Comparison of ENCODE assay signal across 7 mouse cellular contexts in the genomic region with DNA sequence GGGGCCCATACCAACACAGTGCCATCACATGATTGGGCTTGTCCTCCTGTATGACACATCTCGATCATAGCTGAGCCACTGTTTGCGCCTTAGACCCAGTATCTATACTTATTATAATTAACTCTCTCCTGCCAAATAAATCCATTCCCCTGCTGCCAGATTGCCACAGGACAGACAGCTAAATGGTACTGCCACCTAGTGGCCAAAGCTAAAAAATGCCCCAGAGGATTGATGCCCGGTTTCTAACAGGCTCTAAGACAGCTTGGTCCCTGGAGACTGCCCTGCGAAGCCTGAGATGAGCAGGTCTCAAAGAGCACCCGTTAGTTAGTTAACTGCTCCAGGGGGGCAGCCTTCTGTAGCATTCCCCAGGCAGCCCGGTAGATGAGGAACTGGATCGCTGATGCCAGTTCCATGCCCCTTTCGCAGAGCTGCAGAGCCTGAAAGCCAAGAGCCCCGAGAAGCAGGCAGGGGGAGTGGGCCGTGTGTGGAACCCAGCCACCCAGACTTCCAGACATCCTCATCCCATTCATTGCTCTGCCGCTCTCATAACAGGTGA. TPM values are rescaled to one million over a fixed set of nuclear protein-coding genes. Genes with fewer than 3 reads are reported as not detected.
DNase-seq lines count a peak whose midpoint lies in the region; ATAC-seq lines count a peak whose summit lies in the region.

No protein-coding gene starts in this region.

- no peak overlapping the region for H3K4me2 ChIP-seq in neural tube, embryonic 15.5 days

- no peak for ATAC-seq in neural tube, embryonic 15.5 days (ENCODE audit: low FRiP score)

- H3K27me3 ChIP-seq in neural tube, embryonic 15.5 days (replicated peaks) = peaks cover 65% of the 10 kb centered on the region

- WGBS in neural tube, embryonic 15.5 days = 26% methylated on average over 11 of the region's 11 CpGs

- no peak overlapping the region for H3K27ac ChIP-seq in neural tube, embryonic 15.5 days (replicated peaks)

- no peak overlapping the region for H3K9ac ChIP-seq in neural tube, embryonic 15.5 days (replicated peaks)

- peaks cover 30% of the 10 kb centered on the region for H3K4me1 ChIP-seq in neural tube, embryonic 15.5 days

- peaks cover 21% of the 10 kb centered on the region for H3K36me3 ChIP-seq in neural tube, embryonic 15.5 days

- H3K4me3 ChIP-seq in neural tube, embryonic 15.5 days (replicated peaks) = no peak overlapping the region

- DNase-seq in neural tube, embryonic 10.5 days (ENCODE audit: extremely low spot score, low spot score) = peak; percentile 63
- DNase-seq in T-cell, adult 2 months (ENCODE audit: low spot score) = peak; percentile 62
- DNase-seq in cerebellum, postnatal 25 days = peak; percentile 61 to 71
- peak; percentile 64 for DNase-seq in heart, postnatal 4 days
- DNase-seq in lung, adult 18-20 months = peak; percentile 42 to 55
- peak; percentile 53 for DNase-seq in spleen, adult 12 weeks (ENCODE audit: low spot score)

- no peaks in the 10 kb centered on the region for H3K9me3 ChIP-seq in neural tube, embryonic 15.5 days (replicated peaks)

RNA-seq across cellular contexts. Expression of gene Ankrd63, which starts 8.0 kb away (rescaled TPM):
- polyA plus RNA-seq in neural tube, embryonic 15.5 days (2015; fragmentation: Nextera tagmentation; extraction: Ambion mirVana) = not detected in 2 replicates
- total RNA-seq in heart, postnatal 4 days (2021) = 1 to 10 TPM; 1.3 to 1.4 TPM

RNA-seq across cellular contexts. Expression of gene Plcb2, which starts 32.5 kb away (rescaled TPM):
- 1.0 and 2.2 TPM in 2 replicates for polyA plus RNA-seq in neural tube, embryonic 15.5 days (2015; fragmentation: Nextera tagmentation; extraction: Ambion mirVana)
- 1 to 10 TPM; 1.3 to 1.7 TPM for total RNA-seq in heart, postnatal 4 days (2021)

RNA-seq across cellular contexts. Expression of gene Pak6, which starts 32.7 kb away (rescaled TPM):
- polyA plus RNA-seq in neural tube, embryonic 15.5 days (2015; fragmentation: Nextera tagmentation; extraction: Ambion mirVana) = 40.2 and 42.4 TPM in 2 replicates
- 10 to 100 TPM; 14.0 to 14.2 TPM for total RNA-seq in heart, postnatal 4 days (2021)

RNA-seq across cellular contexts. Expression of gene Inafm2, which starts 49.8 kb away (rescaled TPM):
- 22.0 and 23.5 TPM in 2 replicates for polyA plus RNA-seq in neural tube, embryonic 15.5 days (2015; fragmentation: Nextera tagmentation; extraction: Ambion mirVana)
- total RNA-seq in heart, postnatal 4 days (2021) = 10 to 100 TPM; 33.9 to 34.9 TPM
